Mouse (Mus musculus) myocyte (in vitro differentiated cells): ENCODE measurements at regions not wholly inside any gene's neighbourhood (a gene's known extent, or its start where the extent isn't known, plus 50 kb on each side); places are given as distances from the start of the nearest gene placed in this dataset.

Source experiments
- POLR2A ChIP-seq: IDR thresholded peaks from one replicate; pipeline ENCODE4 v1.6.1; 2011; ENCODE audit warnings: low read depth, mild to moderate bottlenecking, control low read depth, moderate library complexity; ENCODE audit not compliant: insufficient read length
- USF1 ChIP-seq: IDR thresholded peaks from one replicate; pipeline ENCODE4 v1.6.1; 2011; ENCODE audit warnings: low read depth, mild to moderate bottlenecking, control low read depth, moderate library complexity

DNA sequence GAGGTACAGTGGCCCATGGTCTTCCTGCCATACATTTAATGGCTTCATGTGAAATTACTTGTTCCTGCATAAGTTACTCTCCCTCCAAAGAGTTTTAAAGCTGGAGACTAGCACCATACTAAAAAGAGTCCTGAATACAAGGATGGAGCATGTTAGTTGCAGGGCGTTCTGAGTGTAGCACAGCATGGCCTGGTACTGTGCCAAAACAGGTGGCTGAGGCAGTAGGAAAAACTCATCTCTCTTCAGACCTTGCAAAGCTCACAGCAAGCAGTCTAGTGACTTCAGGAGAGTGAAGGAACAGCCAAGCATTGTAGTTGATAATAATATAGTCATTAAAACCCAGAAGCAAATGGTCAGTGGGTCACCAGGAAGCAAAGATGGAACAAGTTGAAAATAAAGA lies 699.0 kb downstream of the Olfm4 start:
- TF ChIP-seq POLR2A (no peak), USF1 (no peak)
